Mouse (Mus musculus) heart, postnatal 36 days (tissue): ENCODE measurements around the gene Arid3b. TPM values are rescaled to one million over a fixed set of nuclear protein-coding genes. Genes with fewer than 3 reads are reported as not detected.

ENCODE experiments used
- DNase-seq, 2 experiments: peaks; one replicate each; pipeline ENCODE4 v3.0.0; 2021 to 2022
- intact Hi-C: fragments of 180-260 bp; cut with DNase I; formaldehyde crosslinking; loops from one replicate; pipeline ENCODE4 v1.15.1; 2025
- total RNA-seq, 2 experiments: library from RNA; stranded (reverse); gene quantifications; 2 replicates each; pipeline ENCODE4 v1.2.3; 2021

Arid3b gene
- total RNA-seq, 2 experiments from 2014 or later = 3.6 to 4.1 TPM

DNA sequence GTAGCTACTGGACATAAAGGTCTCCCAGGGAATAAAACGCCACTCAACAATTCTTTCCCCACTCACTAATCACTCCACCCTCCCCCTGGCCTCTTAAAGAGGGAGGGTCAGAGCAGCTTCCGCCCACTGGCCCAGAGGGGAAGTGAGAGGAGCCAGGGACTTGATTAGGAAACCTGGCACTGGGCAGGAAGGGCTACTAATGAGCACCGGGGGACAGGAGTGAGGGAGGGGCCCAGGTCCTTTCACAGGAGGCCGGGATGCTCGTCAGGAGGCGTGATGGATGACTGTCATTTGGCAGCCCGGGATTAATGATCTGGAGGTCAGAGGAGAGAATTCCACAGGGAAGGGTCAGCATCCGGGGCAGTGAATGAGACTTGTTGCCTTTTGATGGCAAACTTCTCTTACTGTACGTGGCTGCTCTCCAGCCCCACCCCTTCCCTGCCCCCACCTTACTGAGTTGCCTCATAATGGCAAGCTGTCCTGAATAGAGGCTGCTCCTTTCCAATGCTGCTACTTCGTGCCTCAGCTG lies 37.8 kb downstream of the Arid3b start:
- intact Hi-C loops = loop anchor here (5.0 kb wide), 1 partner anchor 34 kb away; no protein-coding TSS in a partner anchor
- DNase-seq = peak; percentile 20 to 30

- DNase-seq = no peak
- intact Hi-C loops = loop anchor here (5.0 kb wide), 1 partner anchor 35 kb away; no protein-coding TSS in a partner anchor
Measured at GRCm38 (mm10) chr9:57797456-57797855, 39.1 kb downstream of the Arid3b start.

DNA sequence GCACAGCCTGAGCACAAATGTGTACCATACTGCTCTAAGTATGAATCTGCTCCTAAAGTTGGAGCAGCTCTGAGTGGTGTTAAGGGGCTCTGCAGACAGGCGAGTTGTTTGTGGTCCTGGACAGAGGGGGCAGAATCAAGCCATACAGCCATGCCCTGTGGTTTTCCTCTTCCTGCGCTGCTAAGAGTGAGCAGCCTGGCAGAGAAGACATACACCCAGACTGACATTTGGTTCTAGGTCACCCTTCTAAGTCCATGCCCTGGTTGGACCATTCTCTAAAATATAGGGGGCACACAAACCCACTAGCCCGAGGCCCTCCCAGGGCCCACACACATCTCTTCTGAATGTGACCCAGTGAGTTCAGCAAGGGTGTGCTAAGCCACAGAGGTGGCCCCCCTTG lies 46.9 kb downstream of the Arid3b start:
- DNase-seq = no peak
- intact Hi-C loops = loop anchor here (5.0 kb wide), 1 partner anchor 208 kb away; no protein-coding TSS in a partner anchor

DNA sequence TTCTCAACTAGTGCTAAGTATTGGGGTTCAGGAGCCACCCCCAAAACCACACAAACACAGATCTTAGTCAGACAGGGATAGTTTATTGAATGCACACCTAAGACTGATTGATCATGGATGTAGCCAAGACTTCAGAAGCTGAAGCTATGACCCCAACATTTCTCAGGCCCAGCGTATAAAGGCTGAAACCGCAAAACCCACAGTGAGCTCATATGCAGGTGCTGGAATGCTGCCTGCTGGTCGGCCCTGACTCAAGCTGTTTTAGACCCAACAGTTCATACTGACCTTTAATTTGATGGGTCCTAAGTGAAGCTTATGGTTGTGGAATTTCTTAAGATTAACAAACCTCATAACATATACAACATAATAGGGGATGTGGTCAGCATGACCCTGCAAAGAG lies 53.9 kb downstream of the Arid3b start:
- intact Hi-C loops = no loop called here
- DNase-seq = no peak

GRCm38 (mm10) chr9:57775736-57776135 lies 60.9 kb downstream of the Arid3b start:
- DNase-seq = no peak
- intact Hi-C loops = no loop called here

DNA sequence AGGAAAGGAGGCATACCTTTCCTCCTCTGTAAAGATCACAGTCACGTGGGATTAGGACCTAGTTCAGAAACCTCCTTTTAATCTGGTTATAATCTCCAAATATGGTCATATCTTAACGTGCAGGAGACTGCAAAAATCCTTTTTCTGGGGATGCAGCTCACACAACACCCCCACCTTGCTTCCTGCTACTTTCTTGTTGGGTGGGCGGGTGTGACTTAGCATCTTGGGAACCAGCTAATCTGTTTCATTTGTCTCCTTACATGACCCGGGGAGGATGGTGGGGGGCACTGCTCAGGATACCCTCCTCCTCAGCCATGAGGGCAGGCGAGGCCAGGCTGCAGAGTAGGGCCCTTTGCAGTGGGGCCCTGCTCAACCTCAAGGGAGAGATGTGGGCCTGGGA lies 61.6 kb downstream of the Arid3b start:
- DNase-seq = no peak
- intact Hi-C loops = no loop called here

- intact Hi-C loops = no loop called here
Measured at GRCm38 (mm10) chr9:57774168-57774567, 62.4 kb downstream of the Arid3b start.

DNA sequence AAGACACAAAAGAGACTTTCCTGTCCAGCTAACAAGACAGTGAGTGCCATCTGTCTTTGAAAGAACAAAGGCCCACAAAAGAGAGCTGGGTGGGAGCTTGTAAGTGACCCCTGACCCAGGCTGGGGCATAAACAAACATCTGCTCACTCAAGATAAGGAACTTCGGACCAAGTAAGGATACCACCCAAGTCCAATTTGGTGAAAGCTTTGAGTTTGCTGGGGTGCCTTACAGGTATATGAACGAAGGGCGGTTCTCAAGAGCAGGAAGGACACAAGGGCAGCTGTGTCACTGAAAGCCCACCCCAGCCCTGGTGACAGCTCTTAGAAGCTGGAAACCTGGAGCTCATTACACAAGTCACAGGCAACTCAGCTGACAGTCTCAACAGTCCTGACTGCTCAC lies 62.8 kb downstream of the Arid3b start:
- intact Hi-C loops = no loop called here
- DNase-seq = no peak

More at GRCm38 (mm10) chr9:57774168-57774567, 62.4 kb downstream of the Arid3b start:
- DNase-seq = no peak

GRCm38 (mm10) chr9:57770836-57771235 lies 65.8 kb downstream of the Arid3b start:
- intact Hi-C loops = no loop called here
- no peak for DNase-seq

GRCm38 (mm10) chr9:57770214-57770613 lies 66.4 kb downstream of the Arid3b start:
- intact Hi-C loops = no loop called here
- no peak for DNase-seq

GRCm38 (mm10) chr9:57769539-57770069 lies 67.0 kb downstream of the Arid3b start:
- intact Hi-C loops = loop anchor here (5.0 to 10.0 kb wide), 2 partner anchors 223 to 485 kb away; partner anchors contain the start of gene Stoml1

DNA sequence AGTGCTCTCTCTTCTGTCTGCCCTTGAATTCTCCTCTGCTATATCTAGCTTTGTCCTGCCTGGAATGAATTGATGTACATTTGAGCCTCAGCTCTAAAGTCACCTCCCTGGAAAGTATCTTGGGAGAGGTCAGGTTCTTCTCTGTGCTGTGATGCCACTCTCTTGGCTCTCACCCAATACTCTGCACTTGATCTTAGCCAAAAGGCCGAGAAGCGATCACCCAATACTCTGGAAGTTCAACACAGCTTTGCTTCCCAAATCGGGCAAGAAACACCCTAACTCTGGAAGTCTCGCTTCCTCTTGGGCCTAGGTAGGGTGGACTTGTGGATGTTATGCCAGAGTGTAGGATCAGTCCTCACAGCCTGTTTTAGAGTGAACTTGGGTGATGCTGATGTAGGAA lies 69.4 kb downstream of the Arid3b start:
- intact Hi-C loops = loop anchor here (5.0 to 10.0 kb wide), 2 partner anchors 225 to 488 kb away; partner anchors contain the start of gene Stoml1
- DNase-seq = no peak

More at GRCm38 (mm10) chr9:57769539-57770069, 67.0 kb downstream of the Arid3b start:
- peak in 1 of 2 experiments; percentile 27 for DNase-seq

DNA sequence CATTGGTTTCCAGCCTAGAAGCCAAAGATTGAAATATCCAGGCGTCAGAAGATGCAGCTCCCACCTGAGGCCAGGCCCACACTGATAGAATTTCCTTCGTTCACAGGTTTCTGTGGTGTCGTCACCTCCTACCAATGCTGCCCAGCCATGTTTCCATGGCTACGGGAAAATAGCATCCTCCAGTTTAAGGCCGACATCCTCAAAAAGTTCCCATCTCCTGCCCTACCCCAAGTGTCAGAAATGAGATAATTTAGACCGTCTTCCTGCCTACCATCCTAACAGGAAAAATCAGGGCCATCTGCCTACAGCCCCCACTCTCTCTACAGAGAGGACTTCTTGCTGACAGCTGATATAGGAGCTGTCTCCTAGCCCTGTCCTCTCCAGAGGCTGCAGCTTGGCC lies 70.2 kb downstream of the Arid3b start:
- intact Hi-C loops = loop anchor here (5.0 to 10.0 kb wide), 2 partner anchors 226 to 488 kb away; partner anchors contain the start of gene Stoml1
- DNase-seq = no peak

- DNase-seq = peak in 1 of 2 experiments; percentile 75
- intact Hi-C loops = loop anchor here (1.0 to 10.0 kb wide), 3 partner anchors 66 to 489 kb away; partner anchors contain the start of gene Stoml1
Measured at GRCm38 (mm10) chr9:57765364-57766351, 70.9 kb downstream of the Arid3b start, which contains the start of gene Clk3. Gene Clk3, minus strand, starts transcription at chr9:57765860.

DNA sequence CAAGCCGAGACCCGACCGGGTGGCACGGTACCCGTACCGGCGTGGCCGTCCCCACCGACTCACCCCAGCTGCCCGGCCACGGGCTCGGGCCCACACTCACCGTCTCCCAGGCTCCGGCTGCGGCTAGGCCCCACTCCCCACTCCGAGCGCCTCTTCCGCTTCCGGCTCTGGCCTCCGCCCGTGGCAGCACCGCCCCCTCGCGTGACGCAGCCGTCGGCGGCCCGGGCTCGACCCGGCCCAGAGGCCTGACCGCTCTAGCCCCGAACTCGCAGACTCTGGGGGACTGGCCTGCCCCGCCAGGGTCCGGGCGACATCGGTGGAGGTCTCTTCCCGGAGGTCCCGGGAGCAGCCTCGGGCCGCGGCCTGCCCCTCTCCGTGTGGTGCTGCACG lies 71.6 kb downstream of the Arid3b start:
- DNase-seq = peak; percentile 96 to 98
- intact Hi-C loops = loop anchor here (1.0 to 10.0 kb wide), 5 partner anchors 66 to 490 kb away; partner anchors contain the start of genes Stoml1 and Ubl7

- intact Hi-C loops = loop anchor here (5.0 to 10.0 kb wide), 3 partner anchors 148 to 490 kb away; partner anchors contain the start of genes Stoml1 and Ubl7
- peak; percentile 68 to 69 for DNase-seq
Measured at GRCm38 (mm10) chr9:57764147-57764973, 72.2 kb downstream of the Arid3b start.

DNA sequence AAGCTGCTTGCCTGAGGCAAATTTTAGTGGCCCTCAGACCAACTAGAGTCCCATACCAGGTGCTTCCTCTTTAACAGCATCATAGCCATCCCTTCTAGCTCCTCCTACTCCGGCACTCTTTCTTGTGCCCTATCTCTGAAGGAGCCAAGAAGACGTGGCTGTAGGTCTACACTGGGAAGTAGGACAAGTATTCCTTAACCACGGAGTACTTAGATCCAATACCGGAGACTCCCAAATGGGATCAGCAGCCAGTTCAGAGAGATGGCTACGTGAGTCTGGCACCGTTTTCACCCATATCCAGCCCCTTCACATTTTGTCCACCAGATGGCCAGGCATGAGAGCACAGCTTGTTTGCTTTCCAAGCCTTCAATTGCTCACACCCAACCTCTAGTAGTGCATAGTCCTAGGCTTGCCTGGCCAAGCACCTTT lies 74.0 kb downstream of the Arid3b start:
- peak; percentile 49 to 54 for DNase-seq
- intact Hi-C loops = loop anchor here (5.0 to 10.0 kb wide), 3 partner anchors 150 to 492 kb away; partner anchors contain the start of genes Stoml1 and Ubl7

DNA sequence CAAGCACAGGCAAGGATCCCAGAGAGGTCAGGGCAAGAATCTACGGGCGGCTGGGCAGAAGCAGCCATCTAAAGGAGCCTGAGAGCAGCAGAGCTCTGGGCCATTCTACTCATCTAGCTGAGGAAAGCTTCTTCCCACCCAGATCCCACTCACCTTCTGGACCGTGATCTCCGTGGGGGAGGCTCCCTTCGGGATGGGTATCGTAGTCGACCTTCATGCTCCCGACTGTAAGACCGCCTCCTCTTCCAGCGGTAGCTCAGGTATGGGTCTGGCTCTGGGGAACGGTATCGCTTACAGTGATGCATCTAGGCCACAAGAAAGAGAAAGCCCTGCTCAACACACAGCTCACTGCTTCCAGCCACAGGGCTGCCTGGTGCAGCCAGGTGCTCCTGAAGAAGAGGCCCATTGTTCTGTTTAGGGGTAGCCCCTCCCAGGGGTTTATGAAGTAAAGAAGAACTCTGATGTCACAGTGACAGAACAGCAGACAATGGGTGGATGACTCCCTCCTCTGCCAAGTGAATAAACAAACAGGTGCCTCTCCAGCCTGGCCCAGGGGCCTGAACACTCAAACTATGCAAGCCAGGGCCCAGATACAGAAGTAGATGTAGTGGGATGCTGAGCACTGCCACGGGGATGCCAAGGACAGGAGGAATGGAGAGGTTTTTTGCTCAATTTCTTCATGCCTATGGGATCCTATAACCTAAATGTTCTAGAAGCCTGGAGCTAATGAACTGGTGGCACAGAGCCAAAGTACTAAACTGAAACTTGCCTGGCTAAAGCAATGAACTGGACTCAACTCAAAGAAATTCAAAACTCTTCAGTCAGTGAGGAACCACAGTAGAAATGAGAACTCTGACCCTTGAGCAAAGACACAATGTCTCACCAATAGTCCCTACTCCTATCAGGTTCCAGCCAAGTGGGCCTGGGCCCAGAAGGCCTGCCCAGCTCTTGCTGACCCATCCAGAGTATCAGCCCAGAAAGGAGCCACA lies 74.7 kb downstream of the Arid3b start:
- intact Hi-C loops = loop anchor here (5.0 to 10.0 kb wide), 3 partner anchors 150 to 493 kb away; partner anchors contain the start of genes Stoml1 and Ubl7
- no peak for DNase-seq
